Mouse (Mus musculus): Measurements from ENCODE around the gene Spata5.

- TF ChIP-seq CTCF (IDR thresholded peaks at IDR 0.05; ENCODE audit: low read depth, low read length): no peak
- no peak for TF ChIP-seq POLR2A (IDR thresholded peaks at IDR 0.05; ENCODE audit: extremely low read depth, insufficient read depth, low read length)
Observed at GRCm38 (mm10) chr3:37387310-37387709, 32.4 kb upstream of the Spata5 start.

Measured in liver, adult 2 months (tissue).